Mouse (Mus musculus) megakaryocyte, adult 5-6 weeks (primary cell): Measurements from ENCODE around the gene Cd164l2. TPM values are rescaled to one million over a fixed set of nuclear protein-coding genes. Genes with fewer than 3 reads are reported as not detected.

ENCODE experiments used
- ATAC-seq: 2 replicates; pipeline ENCODE4 v1.8.0; 2016; ENCODE audit warnings: mild to moderate bottlenecking, inconsistent platforms; ENCODE audit not compliant: poor library complexity, severe bottlenecking
- total RNA-seq, 2 experiments: library from RNA; stranded (forward) in 1 of 2; stranded (reverse) in 1 of 2; fragments of 153-499, 151-499 nt in 1 of 2; fragments of 221-1000, 200-1000 nt in 1 of 2; gene quantifications; 2 replicates each; pipeline versions ENCODE4 v1.2.3 to v1.2.4; 2015 to 2017

Cd164l2 gene
- total RNA-seq, 2 experiments from 2014 or later, result not detected

DNA sequence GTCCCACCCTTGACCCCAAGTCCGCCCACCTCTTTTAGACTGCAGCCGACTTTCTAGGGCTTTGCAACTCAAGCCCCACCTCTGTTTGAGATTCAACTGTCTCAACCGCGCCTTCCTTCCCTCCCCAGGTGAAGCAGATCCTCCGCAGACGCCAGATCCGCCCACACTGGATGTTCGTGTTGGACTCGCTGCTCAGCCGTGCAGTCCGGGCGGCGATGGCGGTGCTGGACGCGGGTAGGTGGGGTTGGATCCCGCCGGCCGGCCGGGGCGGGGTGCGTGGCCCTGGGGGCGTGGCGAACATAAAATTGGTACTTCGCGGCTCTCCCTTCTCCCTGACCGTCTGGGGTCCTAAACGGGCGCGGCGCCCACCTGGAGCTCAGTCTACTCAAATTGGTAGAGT is 39.3 kb downstream of the Cd164l2 start:
- ATAC-seq, result no peak

DNA sequence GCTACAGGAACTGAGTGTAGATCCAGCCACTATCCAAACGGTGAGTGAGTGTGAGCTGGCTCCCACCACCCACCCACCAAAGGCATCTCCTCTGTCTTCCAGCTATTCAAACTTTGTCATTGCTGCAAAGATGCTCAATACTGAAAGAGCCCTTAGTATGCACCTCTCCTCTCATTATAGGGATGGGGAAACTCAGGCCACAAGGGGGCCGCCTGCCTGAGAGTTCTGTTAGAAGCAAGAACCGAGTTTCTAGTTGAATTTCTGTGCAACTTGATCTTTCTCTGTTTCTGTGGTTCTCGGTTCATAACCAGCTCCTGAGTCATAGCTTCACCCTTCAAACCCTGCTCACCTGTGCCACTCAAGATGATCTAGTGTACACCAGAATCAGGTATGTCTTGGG is 40.2 kb downstream of the Cd164l2 start:
- no peak for ATAC-seq

DNA sequence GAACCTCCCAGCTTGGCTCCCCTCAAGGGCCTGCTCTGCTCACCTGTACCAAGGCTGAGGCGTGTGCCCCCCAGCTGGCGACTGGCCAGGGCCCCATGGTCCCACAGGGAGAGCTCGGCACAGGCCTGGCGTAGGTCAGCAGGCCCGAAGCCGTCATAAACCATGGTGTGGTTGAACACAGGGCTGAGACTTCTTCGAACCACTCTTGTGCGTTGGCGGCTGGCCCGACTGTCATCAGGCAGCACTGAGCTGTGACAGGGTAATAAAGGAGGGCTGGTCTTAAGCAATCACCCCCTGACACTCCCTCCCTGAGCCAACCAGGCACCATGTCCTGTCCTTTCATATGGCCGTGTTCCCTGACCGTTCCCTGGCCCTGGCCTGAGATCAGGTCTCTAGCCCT is 41.5 kb downstream of the Cd164l2 start:
- ATAC-seq, result no peak

- ATAC-seq, result no peak
Observed at GRCm38 (mm10) chr4:133255392-133255791, 43.5 kb downstream of the Cd164l2 start.

DNA sequence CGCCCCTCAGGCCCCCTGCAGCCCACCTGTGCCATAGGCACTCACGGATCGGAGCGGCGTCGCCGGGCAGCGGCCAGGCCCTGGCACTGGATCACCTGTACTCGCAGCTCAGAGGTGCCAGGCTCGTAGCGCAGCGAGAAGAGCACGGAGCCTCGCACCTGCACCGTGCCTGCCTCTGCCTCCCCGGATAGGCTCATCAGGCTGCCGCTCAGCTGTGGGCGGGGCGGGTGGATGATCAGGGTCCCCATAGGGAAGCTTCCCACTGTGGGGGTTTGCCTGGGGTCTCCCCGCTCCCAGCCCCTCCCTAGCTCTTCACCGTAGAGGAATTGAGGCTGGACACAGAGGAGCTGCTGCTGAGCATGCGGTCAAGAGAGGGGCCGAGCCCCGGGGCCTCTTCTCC is 44.9 kb downstream of the Cd164l2 start:
- no peak for ATAC-seq

- no peak for ATAC-seq
Observed at GRCm38 (mm10) chr4:133257230-133257629, 45.3 kb downstream of the Cd164l2 start.

DNA sequence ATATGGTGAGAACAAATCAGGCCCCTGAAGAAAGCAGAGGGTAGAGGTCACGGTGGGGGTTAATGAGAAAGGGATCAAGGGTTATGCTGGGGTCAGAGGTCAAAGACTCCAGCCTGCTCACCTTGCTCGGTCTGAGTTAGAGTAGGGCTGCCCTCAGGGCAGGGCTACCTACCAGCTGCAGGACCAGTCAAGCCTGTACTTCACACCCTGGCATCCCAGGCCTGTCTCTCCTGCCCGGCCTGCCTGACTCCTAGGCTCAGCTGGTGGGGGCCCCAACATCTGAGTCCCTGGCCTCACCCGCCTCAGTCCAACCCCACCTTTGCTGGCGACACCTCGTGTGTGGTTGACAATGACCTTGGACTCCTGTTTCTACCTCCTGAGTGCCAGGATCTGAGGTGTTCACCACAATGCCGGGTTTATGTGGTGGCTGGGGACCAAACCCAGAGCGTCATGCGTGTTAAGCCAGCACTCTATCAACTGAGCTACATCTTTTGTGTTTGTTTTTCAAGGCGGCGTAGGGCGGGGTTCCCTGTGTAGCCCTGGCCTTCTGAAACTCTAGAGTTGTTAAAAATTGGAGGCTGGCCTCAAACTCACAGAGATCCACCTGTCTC is 46.0 kb downstream of the Cd164l2 start:
- no peak for ATAC-seq

DNA sequence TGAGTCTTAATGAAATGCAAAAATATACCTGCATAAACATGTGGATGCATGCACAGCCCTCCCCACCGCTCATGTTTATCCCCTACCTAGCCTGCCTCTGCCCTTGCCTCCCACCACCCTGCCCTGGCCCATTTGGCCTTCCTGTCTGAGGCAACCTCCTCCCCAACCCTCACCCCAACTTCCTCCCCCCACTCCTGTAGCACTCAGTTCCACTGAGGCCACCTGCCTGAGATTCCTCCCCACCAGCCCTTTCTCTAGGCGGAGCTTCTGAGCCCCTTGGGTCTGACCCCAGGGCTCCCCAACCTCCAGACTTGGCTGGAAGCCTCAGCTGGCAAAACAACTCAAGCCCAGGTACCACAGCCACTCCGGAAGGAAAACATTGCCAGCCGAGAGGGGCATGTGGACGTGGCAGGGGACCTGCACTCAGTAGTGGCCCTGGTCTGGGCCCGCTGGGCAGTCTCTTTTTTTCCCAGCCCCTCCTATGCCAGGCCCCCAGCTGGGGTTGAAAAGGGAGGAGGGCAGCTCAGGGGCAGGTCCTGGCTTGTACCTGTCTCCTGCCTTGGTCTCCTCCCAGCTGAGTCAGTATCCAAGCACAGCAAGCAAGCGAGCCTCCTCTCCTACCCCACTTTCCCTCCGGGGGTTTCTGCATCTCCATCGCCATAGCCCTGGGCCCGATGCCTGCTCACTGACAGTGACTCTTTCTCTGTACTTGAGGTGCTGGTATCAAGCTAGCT is 49.9 kb downstream of the Cd164l2 start:
- peak; percentile 69 for ATAC-seq

DNA sequence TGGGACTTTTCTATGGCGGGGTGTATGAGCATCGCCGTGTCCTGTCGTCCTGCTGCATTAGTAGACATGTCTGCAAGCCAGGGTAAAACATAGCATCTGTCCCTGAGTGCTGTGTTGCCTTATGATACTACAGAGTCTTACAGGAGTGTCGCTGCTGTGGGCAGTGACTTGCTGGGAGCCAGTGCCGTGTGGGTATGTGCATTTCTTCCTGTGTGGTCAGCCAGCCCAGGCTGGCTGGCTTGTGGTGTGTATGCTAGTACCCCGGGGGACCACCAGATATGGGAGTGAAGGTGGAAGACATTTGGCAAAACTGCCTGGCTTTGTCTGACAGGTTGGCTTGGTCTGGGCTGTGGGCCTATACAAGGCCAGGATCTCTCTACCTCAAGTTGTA is 50.4 kb downstream of the Cd164l2 start:
- ATAC-seq, result peak; percentile 33

DNA sequence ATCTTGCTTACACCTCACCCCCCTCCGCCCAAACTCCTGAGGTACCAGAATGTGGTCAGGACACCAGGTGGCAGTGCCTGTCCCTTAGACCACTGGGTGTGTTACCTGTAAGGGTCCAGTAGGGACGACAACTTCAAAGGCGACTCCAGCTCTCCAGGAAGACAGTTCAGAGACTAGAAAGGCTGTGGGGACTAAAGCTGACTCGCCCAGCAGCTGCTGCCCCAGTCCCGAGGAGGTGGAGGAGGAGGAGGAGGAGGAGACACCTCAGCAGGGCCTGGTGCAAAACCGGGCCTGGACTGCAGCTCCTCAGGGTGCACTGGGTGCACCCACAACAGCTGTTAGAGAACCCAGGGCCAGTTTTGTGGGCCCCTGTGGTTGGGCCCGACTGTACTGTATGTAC is 51.0 kb downstream of the Cd164l2 start, which contains the start of gene Sytl1:
Sytl1 (minus strand) TSS at position 232 of the 400 bp plus-strand sequence.
- peak; percentile 62 for ATAC-seq

DNA sequence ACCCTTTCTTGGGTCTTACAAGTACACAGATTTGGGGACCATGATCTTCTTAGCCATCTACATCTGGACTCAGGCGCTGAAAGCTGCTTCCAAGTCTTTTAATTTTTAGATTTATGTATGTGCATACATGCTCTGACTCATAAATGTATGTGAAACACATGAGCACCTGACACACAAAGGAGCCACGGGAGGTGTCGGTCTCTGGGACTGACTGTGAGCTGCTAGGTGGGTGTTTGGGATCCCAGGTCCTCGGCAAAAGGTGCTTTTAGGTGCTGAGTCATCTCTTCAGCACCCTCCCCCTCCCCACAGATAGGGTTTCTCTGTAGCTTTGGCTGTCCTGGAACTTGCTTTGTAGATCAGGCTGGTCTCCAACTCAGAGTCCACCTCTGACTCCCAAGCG is 51.8 kb downstream of the Cd164l2 start:
- no peak for ATAC-seq

DNA sequence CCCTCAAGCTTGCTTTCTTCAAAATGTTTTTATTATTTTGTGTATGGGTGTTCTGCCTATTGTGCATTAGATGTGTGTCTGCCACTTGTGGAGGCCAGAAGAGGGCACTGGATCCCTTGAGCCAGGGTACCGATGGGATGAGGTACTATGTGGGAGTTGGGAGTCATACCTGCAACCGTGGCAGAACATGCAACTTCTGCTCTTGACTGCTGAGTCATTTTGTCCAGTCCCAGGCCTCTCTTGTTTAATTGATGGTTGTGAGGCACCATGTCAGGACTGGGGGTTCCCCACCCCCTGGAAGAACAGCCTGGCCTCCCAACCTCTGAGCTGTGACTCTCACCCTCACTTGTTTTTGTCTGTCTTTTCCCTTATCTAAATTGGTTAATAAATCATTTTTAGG is 52.6 kb downstream of the Cd164l2 start:
- no peak for ATAC-seq

DNA sequence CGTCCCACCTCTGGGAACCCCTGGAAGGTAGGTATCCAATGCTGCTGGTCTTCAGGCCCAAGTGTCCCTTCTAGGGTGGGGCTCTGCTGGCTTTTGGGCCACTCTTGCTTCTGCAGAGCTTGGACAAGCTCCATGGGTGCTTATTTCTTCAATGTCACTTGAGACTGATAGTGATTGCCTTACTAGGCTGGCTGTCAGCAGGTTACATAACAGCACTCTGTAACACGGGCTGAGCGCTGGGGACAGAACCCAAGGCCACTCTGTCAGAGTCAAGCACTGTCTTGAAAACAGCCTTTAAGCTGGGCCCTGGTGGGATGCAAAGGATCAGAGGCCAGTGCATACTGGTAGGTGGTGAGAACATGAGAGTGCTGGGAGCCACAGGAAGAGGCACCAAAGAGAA is 53.4 kb downstream of the Cd164l2 start:
- no peak for ATAC-seq

DNA sequence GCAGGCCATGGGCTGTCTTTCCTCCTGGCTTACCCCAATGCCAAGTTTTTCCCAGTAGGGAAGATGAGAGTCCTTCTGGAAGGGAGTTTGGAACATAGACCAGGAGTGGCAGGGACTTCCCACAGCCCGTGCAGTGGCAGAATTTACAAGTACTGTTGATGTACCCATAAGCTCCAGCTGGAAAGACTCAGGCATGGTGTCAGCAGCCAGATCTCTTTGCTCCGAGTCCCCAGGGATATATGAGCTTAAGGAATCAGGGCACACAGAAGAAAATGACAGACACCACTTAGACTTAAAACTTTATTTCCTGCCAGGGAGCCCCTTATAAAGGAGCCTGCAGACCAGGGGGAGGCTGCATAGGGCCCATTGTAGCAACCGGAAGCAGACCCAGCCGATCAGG is 53.8 kb downstream of the Cd164l2 start:
- ATAC-seq, result no peak

DNA sequence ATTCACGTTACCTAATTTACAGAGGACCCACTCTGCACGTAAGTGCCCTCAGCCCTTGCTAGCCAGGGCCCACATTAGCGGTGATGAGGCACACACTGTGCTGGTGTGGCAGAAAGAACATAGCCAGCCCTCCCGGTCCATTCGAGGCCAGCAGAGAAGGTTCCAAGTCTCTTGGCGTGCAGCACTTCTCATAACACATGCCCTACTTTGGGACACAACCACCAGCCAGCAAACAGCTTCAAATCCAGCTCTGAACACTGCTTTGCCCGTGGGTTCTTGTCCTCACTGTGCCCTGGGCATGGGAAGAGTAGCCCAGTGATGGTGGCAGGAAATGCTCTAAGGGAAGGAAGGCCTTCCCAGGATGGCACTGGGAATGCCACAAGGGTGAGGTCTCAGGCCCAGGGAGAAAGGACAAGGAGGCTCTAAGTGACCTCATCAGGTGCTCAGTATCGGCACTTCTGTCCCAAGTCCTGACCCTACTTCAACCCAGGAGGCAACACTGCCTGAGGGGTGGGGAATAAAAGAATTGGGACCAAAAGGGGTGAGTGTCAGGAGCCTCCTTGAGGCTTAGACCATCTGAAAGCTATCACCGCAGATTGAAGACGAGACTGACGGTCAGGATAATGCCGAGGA is 54.4 kb downstream of the Cd164l2 start:
- ATAC-seq, result no peak

DNA sequence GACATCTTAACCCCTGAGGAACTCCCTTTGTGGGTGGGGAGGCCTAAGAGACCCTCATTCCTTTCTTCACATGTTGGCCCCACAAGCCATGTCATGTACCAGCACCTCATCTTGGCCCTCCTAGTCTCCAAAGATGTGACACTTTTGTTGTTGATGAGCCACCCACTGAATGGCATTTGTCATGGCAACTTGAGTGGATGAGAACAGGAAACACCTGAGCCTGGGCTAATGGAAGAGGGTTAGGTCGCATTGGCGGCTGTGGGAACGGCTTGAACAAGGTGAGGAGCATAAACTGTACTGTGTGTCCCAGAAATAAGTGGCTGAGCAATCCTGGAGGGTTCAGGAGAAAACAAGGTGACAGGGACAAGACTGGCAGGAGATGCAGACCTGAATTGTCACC is 57.0 kb downstream of the Cd164l2 start:
- ATAC-seq, result no peak

DNA sequence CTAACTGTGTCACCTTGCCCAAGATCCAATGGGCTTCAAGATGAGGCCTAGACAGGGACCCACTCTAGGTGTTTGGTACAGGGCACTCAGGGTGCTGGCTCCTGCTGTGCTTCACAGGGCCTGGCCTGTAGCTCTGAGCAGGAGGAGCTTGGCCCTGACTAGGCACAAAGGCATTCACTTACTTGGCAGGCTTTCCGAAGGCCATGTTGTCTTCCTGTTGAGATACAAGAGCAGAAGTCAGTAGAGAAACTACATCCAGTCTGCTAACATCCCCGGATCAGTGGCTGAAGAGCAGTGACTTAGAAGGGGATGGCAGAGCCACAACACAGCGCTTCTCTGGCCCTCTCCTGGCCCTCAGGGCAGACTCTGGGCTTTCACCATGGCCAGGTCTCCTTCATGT is 57.7 kb downstream of the Cd164l2 start:
- no peak for ATAC-seq

GRCm38 (mm10) chr4:133270929-133271328 is 59.0 kb downstream of the Cd164l2 start:
- no peak for ATAC-seq
